ENCODE assay signal across 11 mouse cellular contexts in genomic region chr5:88930611-88931010, GRCm38 (mm10). TPM values are rescaled to one million over a fixed set of nuclear protein-coding genes. Genes with fewer than 3 reads are reported as not detected.
DNase-seq lines count a peak whose midpoint lies in the region; ATAC-seq and TF ChIP-seq lines count a peak whose summit lies in the region.
"Had no signal": no experiment of that assay in that cellular context is flagged by ENCODE, and none has a peak within 500 bp of the region (broad histone marks: within the 10 kb centered on the region; RNA-seq: fewer than 3 reads in every experiment).

No protein-coding gene starts in this region.

- H3K9ac ChIP-seq in forebrain, postnatal 0 days = 0 out of 2 replicates have a peak overlapping the region, but pooled peaks have one; percentile 15
- H3K9ac ChIP-seq: embryonic facial prominence, embryonic 15.5 days; neural tube, embryonic 13.5 days had no signal

- intact Hi-C loops in left cerebral cortex, postnatal 10 days (cut with DNase I) = loop anchor here (10.0 kb wide), 1 partner anchor 204 kb away; no protein-coding TSS in a partner anchor

- DNase-seq in forebrain, postnatal 0 days = no peak
- no peak for DNase-seq in forebrain, embryonic 10.5 days (ENCODE audit: extremely low spot score, low spot score)
- DNase-seq in kidney, postnatal 10 days = peak; percentile 43
- DNase-seq in kidney, adult 8-10 months = no peak
- peak; percentile 46 for DNase-seq in brain, adult 2 months (ENCODE audit: low read depth, low spot score)
- DNase-seq in kidney, postnatal 14 days = peak; percentile 43
- no peak for DNase-seq in adrenal gland, postnatal 25 days
- DNase-seq in left cerebral cortex, postnatal 10 days (ENCODE audit: extremely low spot score in 1 of 2, low spot score in 2 of 2) = no peak

- WGBS in forebrain, postnatal 0 days = 47% methylated on average over 11 of the region's 11 CpGs
- 75% methylated on average over 11 of the region's 11 CpGs for WGBS in forebrain, embryonic 10.5 days

- TF ChIP-seq CTCF in forebrain, postnatal 0 days (IDR thresholded peaks at IDR 0.05; ENCODE audit: low read depth) = no peak

- H3K27me3 ChIP-seq in forebrain, postnatal 0 days (ENCODE audit: insufficient read depth, low read length) = no peaks in the 10 kb centered on the region
- no peaks in the 10 kb centered on the region for H3K27me3 ChIP-seq in forebrain, embryonic 10.5 days (ENCODE audit: poor library complexity, severe bottlenecking)
- H3K27me3 ChIP-seq: embryonic facial prominence, embryonic 15.5 days; neural tube, embryonic 13.5 days had no signal

- no peaks in the 10 kb centered on the region for H3K36me3 ChIP-seq in forebrain, postnatal 0 days (ENCODE audit: insufficient read depth)
- H3K36me3 ChIP-seq in forebrain, embryonic 10.5 days (replicated peaks) = no peaks in the 10 kb centered on the region
- H3K36me3 ChIP-seq: embryonic facial prominence, embryonic 15.5 days; neural tube, embryonic 13.5 days had no signal

- no peaks in the 10 kb centered on the region for H3K9me3 ChIP-seq in forebrain, postnatal 0 days (ENCODE audit: low read length)
- no peaks in the 10 kb centered on the region for H3K9me3 ChIP-seq in forebrain, embryonic 10.5 days
- H3K9me3 ChIP-seq: embryonic facial prominence, embryonic 15.5 days; neural tube, embryonic 13.5 days had no signal

- no peak overlapping the region for H3K4me3 ChIP-seq in forebrain, postnatal 0 days (ENCODE audit: low read depth, low read length)
- H3K4me3 ChIP-seq in forebrain, embryonic 10.5 days = no peak overlapping the region
- H3K4me3 ChIP-seq: embryonic facial prominence, embryonic 15.5 days; neural tube, embryonic 13.5 days had no signal

- ATAC-seq in forebrain, postnatal 0 days = no peak

- peaks cover 30% of the 10 kb centered on the region for H3K4me1 ChIP-seq in forebrain, postnatal 0 days (ENCODE audit: insufficient read depth)
- peaks cover 25% of the 10 kb centered on the region for H3K4me1 ChIP-seq in forebrain, embryonic 10.5 days

- H3K4me2 ChIP-seq in forebrain, postnatal 0 days (ENCODE audit: low read depth) = no peak overlapping the region

- no peak overlapping the region for H3K27ac ChIP-seq in forebrain, postnatal 0 days (ENCODE audit: low read depth, low read length)
- no peak overlapping the region for H3K27ac ChIP-seq in forebrain, embryonic 10.5 days

RNA-seq across cellular contexts. Expression of gene Slc4a4, which starts 44.0 kb away (rescaled TPM):
- 24.5 and 34.7 TPM in 2 replicates for total RNA-seq in forebrain, postnatal 0 days (2014; rRNA removed)
- 3.7 and 11.8 TPM in 2 replicates for polyA plus RNA-seq in forebrain, postnatal 0 days (2015; fragmentation: Nextera tagmentation; extraction: Ambion mirVana)
- 1.3 and 1.7 TPM in 2 replicates for polyA plus RNA-seq in forebrain, embryonic 10.5 days (2016; fragmentation: Nextera tagmentation; extraction: Ambion mirVana)
- total RNA-seq in adrenal gland, postnatal 25 days (2021) = 30.5 and 46.1 TPM in 2 replicates
- total RNA-seq in left cerebral cortex, postnatal 10 days (2021) = 100 to 1,000 TPM; 101 to 106 TPM
- total RNA-seq: megakaryocyte, adult 5-6 weeks had no signal

Comparison
In these comparisons a context has a peak if more than half of its experiments do, and no peak if none do; other contexts are left out.
1. DNase-seq: peak in kidney, postnatal 10 days (single experiment), brain, adult 2 months (single experiment) and kidney, postnatal 14 days (single experiment); none in forebrain, postnatal 0 days (single experiment), forebrain, embryonic 10.5 days (single experiment), kidney, adult 8-10 months (0 of 2), adrenal gland, postnatal 25 days (single experiment) and left cerebral cortex, postnatal 10 days (0 of 2).